Mouse (Mus musculus) CD4-positive, CD25-positive, alpha-beta regulatory T cell, adult 4 months (primary cell): ENCODE data around the gene Defa20. TPM values are rescaled to one million over a fixed set of nuclear protein-coding genes. Genes with fewer than 3 reads are reported as not detected.
"Not testable (repeated sequence)": the region's sequence is repeated elsewhere in the genome, so short reads cannot be mapped to it uniquely, and the experiment has no call there.

Experiments
- ATAC-seq: one replicate; pipeline ENCODE4 v1.8.0; 2017
- polyA plus RNA-seq, 2 experiments: library from polyadenylated mRNA; unstranded; fragments of 100-300 nt; shearing (Covaris generic); gene quantifications; one replicate each; pipeline ENCODE4 v1.2.1; 2017

The Defa20 gene
- polyA plus RNA-seq: not detected

- not testable (repeated sequence) for ATAC-seq
Measured at GRCm38 (mm10) chr8:21508958-21509357, at the start of gene Defa20. Gene Defa20 (plus strand): TSS chr8:21509258.

- ATAC-seq: not testable (repeated sequence)
Measured at GRCm38 (mm10) chr8:21528732-21529131, 19.7 kb downstream of the Defa20 start, which contains the start of gene Defa32. Gene Defa32 (plus strand): TSS chr8:21529032.

Other genes starting within 250 kb of the Defa20 start
- gene Defa27, start 193.7 kb upstream of the Defa20 start, polyA plus RNA-seq: not detected
- not detected for gene Defa29, start 182.2 kb upstream of the Defa20 start, polyA plus RNA-seq
- not detected for gene Defa2, start 130.7 kb upstream of the Defa20 start, polyA plus RNA-seq
- gene Defa33, start 117.4 kb upstream of the Defa20 start, polyA plus RNA-seq: not detected
- gene Defa36, start 81.8 kb upstream of the Defa20 start, polyA plus RNA-seq: not detected
- gene Gm7849, start 52.7 kb upstream of the Defa20 start, polyA plus RNA-seq: not detected
- not detected for gene Defa32, start 19.8 kb downstream of the Defa20 start, polyA plus RNA-seq
- gene Defa37, start 56.1 kb downstream of the Defa20 start, polyA plus RNA-seq: not detected
- gene Defa28, start 73.7 kb downstream of the Defa20 start, polyA plus RNA-seq: not detected
- gene Gm7861, start 85.2 kb downstream of the Defa20 start, polyA plus RNA-seq: not detected
- gene Defa26, start 108.9 kb downstream of the Defa20 start, polyA plus RNA-seq: not detected
- gene Defa17, start 146.5 kb downstream of the Defa20 start, polyA plus RNA-seq: not detected
- gene Defa34, start 156.5 kb downstream of the Defa20 start, polyA plus RNA-seq: not detected
- not detected for gene AY761184, start 194.4 kb downstream of the Defa20 start, polyA plus RNA-seq
- gene Defa24, start 225.2 kb downstream of the Defa20 start, polyA plus RNA-seq: not detected